Mouse (Mus musculus) ES-Bruce4 (cell line): ENCODE results near the gene Tex21.
"Not testable (repeated sequence)": the region's sequence is repeated elsewhere in the genome, so short reads cannot be mapped to it uniquely, and the experiment has no call there.

Source experiments
- CTCF ChIP-seq: IDR thresholded peaks from one replicate; pipeline ENCODE4 v1.8.1; 2011; ENCODE audit warnings: low read depth, low read length
- EP300 ChIP-seq: IDR thresholded peaks from 2 replicates; pipeline ENCODE4 v1.6.1; 2011; ENCODE audit warnings: low read depth, low read length; ENCODE audit not compliant: insufficient read depth
- POLR2A ChIP-seq: IDR thresholded peaks from one replicate; pipeline ENCODE4 v1.8.1; 2011; ENCODE audit warnings: low read length; ENCODE audit not compliant: insufficient read depth

- TF ChIP-seq CTCF, POLR2A, EP300: not testable (repeated sequence)
Observed at GRCm38 (mm10) chr12:76152389-76152788, 94.2 kb downstream of the Tex21 start.
